Mouse (Mus musculus): Measurements from ENCODE around the gene Atg9b. TPM values are rescaled to one million over a fixed set of nuclear protein-coding genes. Genes with fewer than 3 reads are reported as not detected.

Gene Atg9b
- polyA plus RNA-seq, 1 experiment from 2014 or later: 0.89 TPM

GRCm38 (mm10) chr5:24334749-24335148 lies 57.2 kb downstream of the Atg9b start:
- WGBS: 13% methylated on average over 3 of the region's 3 CpGs

More at GRCm38 (mm10) chr5:24334749-24335148, 57.2 kb downstream of the Atg9b start:
- Histone ChIP-seq H3K4me2 (ENCODE audit: low read depth) (no peak overlapping the region), H3K4me3 (ENCODE audit: low read depth, low read length) (no peak overlapping the region), H3K27me3 (ENCODE audit: control insufficient read depth, insufficient read depth, low read length) (no peaks in the 10 kb centered on the region), H3K4me1 (ENCODE audit: control insufficient read depth, insufficient read depth, low read length) (peaks cover 25% of the 10 kb centered on the region), H3K36me3 (ENCODE audit: control insufficient read depth, insufficient read depth, low read length) (no peaks in the 10 kb centered on the region), H3K9me3 (ENCODE audit: control insufficient read depth, low read length) (no peaks in the 10 kb centered on the region), H3K9ac (ENCODE audit: low read length) (0 out of 2 replicates have a peak overlapping the region, but pooled peaks have one; percentile 29), H3K27ac (ENCODE audit: low read depth, low read length) (peak overlapping the region; percentile 27; the same call in 1 of the 2 replicates)
- no peak for DNase-seq (ENCODE audit: low spot score)
- no peak for ATAC-seq (ENCODE audit: insufficient read depth, low FRiP score, low TSS enrichment)

Other genes starting within 250 kb of the Atg9b start
- gene Nupl2, start 227.2 kb downstream of the Atg9b start, polyA plus RNA-seq (2014; fragmentation: Nextera tagmentation; extraction: Ambion mirVana): 19.4 and 20.3 TPM in 2 replicates
- gene Kcnh2, start 40.5 kb downstream of the Atg9b start, polyA plus RNA-seq (2014; fragmentation: Nextera tagmentation; extraction: Ambion mirVana): 16.5 and 18.6 TPM in 2 replicates
- gene Nos3, start 27.3 kb downstream of the Atg9b start, polyA plus RNA-seq (2014; fragmentation: Nextera tagmentation; extraction: Ambion mirVana): 6.1 and 6.7 TPM in 2 replicates
- 45.8 and 47.0 TPM in 2 replicates for gene Abcb8, start 1.5 kb upstream of the Atg9b start, polyA plus RNA-seq (2014; fragmentation: Nextera tagmentation; extraction: Ambion mirVana)
- 0.12 and 0.54 TPM in 2 replicates for gene Asic3, start 21.2 kb upstream of the Atg9b start, polyA plus RNA-seq (2014; fragmentation: Nextera tagmentation; extraction: Ambion mirVana)
- gene Cdk5, start 31.4 kb upstream of the Atg9b start, polyA plus RNA-seq (2014; fragmentation: Nextera tagmentation; extraction: Ambion mirVana): 59.1 and 64.9 TPM in 2 replicates
- 18.0 and 18.1 TPM in 2 replicates for gene Slc4a2, start 31.7 kb upstream of the Atg9b start, polyA plus RNA-seq (2014; fragmentation: Nextera tagmentation; extraction: Ambion mirVana)
- 89.7 and 93.7 TPM in 2 replicates for gene Fastk, start 53.1 kb upstream of the Atg9b start, polyA plus RNA-seq (2014; fragmentation: Nextera tagmentation; extraction: Ambion mirVana)
- 31.5 and 33.1 TPM in 2 replicates for gene Tmub1, start 55.7 kb upstream of the Atg9b start, polyA plus RNA-seq (2014; fragmentation: Nextera tagmentation; extraction: Ambion mirVana)
- 61.0 and 72.0 TPM in 2 replicates for gene Agap3, start 60.0 kb upstream of the Atg9b start, polyA plus RNA-seq (2014; fragmentation: Nextera tagmentation; extraction: Ambion mirVana)
- gene Gbx1, start 135.1 kb upstream of the Atg9b start, polyA plus RNA-seq (2014; fragmentation: Nextera tagmentation; extraction: Ambion mirVana): 0.92 and 1.3 TPM in 2 replicates
- gene Asb10, start 148.8 kb upstream of the Atg9b start, polyA plus RNA-seq (2014; fragmentation: Nextera tagmentation; extraction: Ambion mirVana): 0.38 TPM in 1 of 2 replicates, not detected in the other
- not detected in 2 replicates for gene 4931409K22Rik, start 164.7 kb upstream of the Atg9b start, polyA plus RNA-seq (2014; fragmentation: Nextera tagmentation; extraction: Ambion mirVana)
- gene Abcf2, start 185.3 kb upstream of the Atg9b start, polyA plus RNA-seq (2014; fragmentation: Nextera tagmentation; extraction: Ambion mirVana): 136 and 147 TPM in 2 replicates
- 10.3 and 13.0 TPM in 2 replicates for gene Chpf2, start 194.6 kb upstream of the Atg9b start, polyA plus RNA-seq (2014; fragmentation: Nextera tagmentation; extraction: Ambion mirVana)
- gene Smarcd3, start 232.3 kb upstream of the Atg9b start, polyA plus RNA-seq (2014; fragmentation: Nextera tagmentation; extraction: Ambion mirVana): 43.7 and 49.3 TPM in 2 replicates

All from neural tube, embryonic 11.5 days (tissue).